Mouse (Mus musculus) erythroblast, embryonic 14.5 days (primary cell): ENCODE data around the gene Rrbp1.

Source experiments
- GATA1 ChIP-seq: IDR thresholded peaks from 2 replicates; pipeline ENCODE4 v1.6.1; 2012; ENCODE audit warnings: low read length, inconsistent platforms, mixed read lengths
- TAL1 ChIP-seq: IDR thresholded peaks from 3 replicates; pipeline ENCODE4 v1.6.1; 2012; ENCODE audit warnings: low read length, inconsistent platforms, mixed read lengths

- TF ChIP-seq GATA1: no peak
- no peak for TF ChIP-seq TAL1
Observed at GRCm38 (mm10) chr2:143962192-143962591, 48.9 kb downstream of the Rrbp1 start.
